Mouse (Mus musculus) kidney, adult 18-20 months (tissue): Measurements from ENCODE around the gene Gbf1.

ENCODE experiments used
- DNase-seq: peaks from one replicate; pipeline ENCODE4 v3.0.0; 2021

The Gbf1 gene

GRCm38 (mm10) chr19:46331326-46331725 is 179.0 kb downstream of the Gbf1 start:
- DNase-seq = no peak

GRCm38 (mm10) chr19:46331936-46332335 is 179.6 kb downstream of the Gbf1 start:
- no peak for DNase-seq

GRCm38 (mm10) chr19:46332721-46333339 is 180.5 kb downstream of the Gbf1 start:
- no peak for DNase-seq

- no peak for DNase-seq
These were observed 181.6 kb downstream of the Gbf1 start for GRCm38 (mm10) chr19:46333906-46334305.
